Mouse (Mus musculus): ENCODE results near the gene Fam210b. TPM values are rescaled to one million over a fixed set of nuclear protein-coding genes. Genes with fewer than 3 reads are reported as not detected.

Gene Fam210b
- total RNA-seq, 2 experiments from 2014 or later, result 5.0 to 6.4 TPM

- H3K27ac ChIP-seq, result no peak overlapping the region
- intact Hi-C loops (cut with DNase I), result no loop called here
- no peak overlapping the region for H3K4me3 ChIP-seq
- DNase-seq, result no peak
- no peak for TF ChIP-seq CTCF (IDR thresholded peaks at IDR 0.05)
Observed at GRCm38 (mm10) chr2:172338206-172338942, 7.0 kb upstream of the Fam210b start.

DNA sequence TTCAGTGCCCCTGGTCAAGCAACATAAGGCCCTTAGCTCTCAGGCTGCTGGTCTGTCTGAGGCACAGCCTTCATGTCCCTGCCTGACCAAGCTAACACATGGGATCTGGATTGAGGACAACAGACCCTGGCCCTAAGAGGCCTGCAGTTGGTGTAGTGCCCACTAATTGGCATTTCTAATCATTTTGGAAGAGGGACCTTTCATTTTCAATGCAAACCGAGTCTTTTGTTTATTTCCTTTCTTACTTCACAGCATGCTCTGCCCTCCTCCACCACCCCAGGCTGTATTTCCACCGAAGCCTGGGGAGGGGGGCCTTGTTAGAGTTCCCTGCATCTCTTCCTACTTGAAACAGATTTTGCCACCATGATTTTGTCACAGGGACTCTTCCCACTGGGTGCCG is 4.4 kb upstream of the Fam210b start:
- no peak for DNase-seq
- Histone ChIP-seq H3K4me3 (no peak overlapping the region), H3K27ac (no peak overlapping the region)
- intact Hi-C loops (cut with DNase I), result loop anchor here (10.0 kb wide), 1 partner anchor 654 kb away; no protein-coding TSS in a partner anchor
- no peak for TF ChIP-seq CTCF (IDR thresholded peaks at IDR 0.05)

- DNase-seq, result no peak
- H3K4me3 ChIP-seq, result no peak overlapping the region
- no peak for TF ChIP-seq CTCF (IDR thresholded peaks at IDR 0.05)
- no peak overlapping the region for H3K27ac ChIP-seq
- intact Hi-C loops (cut with DNase I), result loop anchor here (10.0 kb wide), 1 partner anchor 653 kb away; no protein-coding TSS in a partner anchor
Observed at GRCm38 (mm10) chr2:172341606-172342005, 3.8 kb upstream of the Fam210b start.

DNA sequence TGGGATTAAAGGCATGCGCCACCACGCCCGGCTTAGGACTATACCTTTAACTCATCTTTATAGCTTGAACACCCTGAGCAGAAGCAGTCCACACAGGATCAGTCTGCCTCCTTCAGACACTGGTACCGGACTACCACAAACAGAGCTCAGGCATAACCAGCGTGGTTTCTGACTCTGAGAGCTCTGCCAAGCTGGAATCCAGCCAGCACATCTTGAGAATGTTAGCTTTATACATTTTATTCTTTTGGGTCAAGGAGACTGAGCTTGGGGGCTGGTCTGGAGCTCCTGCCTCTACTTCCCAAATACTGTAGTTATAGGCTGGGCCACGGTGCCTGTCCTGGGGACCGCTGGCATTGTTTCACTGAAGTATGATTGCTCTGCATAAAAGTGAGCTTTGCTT is 1.6 kb upstream of the Fam210b start:
- no peak overlapping the region for H3K27ac ChIP-seq
- no peak for TF ChIP-seq CTCF (IDR thresholded peaks at IDR 0.05)
- intact Hi-C loops (cut with DNase I), result loop anchor here (10.0 kb wide), 1 partner anchor 651 kb away; no protein-coding TSS in a partner anchor
- no peak for DNase-seq
- H3K4me3 ChIP-seq, result no peak overlapping the region

DNA sequence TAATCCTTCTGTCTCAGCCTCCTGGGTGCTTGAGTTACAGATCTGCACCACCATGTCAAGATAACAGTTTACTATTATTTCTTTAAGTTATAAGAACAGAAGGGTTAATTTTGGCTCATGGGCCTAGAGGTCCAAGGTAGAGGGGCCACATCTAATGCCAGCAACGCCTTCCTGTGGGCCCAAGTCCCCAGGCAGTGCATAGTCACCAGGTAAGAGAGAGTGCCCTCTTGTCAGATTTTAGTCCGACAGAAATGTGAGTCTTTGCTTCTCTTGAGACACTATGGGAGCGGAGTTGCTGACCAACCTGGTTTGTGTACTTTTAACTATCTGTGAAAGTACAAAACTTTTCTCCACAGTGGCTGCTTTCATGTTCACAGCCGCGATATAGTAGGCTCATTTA is 696 bp upstream of the Fam210b start:
- H3K27ac ChIP-seq, result peak overlapping the region; percentile 68
- TF ChIP-seq CTCF (IDR thresholded peaks at IDR 0.05), result no peak
- peak overlapping the region; percentile 91 for H3K4me3 ChIP-seq
- intact Hi-C loops (cut with DNase I), result loop anchor here (5.0 to 10.0 kb wide), 2 partner anchors 98 to 650 kb away; partner anchors contain the start of gene Rtf2
- no peak for DNase-seq

DNA sequence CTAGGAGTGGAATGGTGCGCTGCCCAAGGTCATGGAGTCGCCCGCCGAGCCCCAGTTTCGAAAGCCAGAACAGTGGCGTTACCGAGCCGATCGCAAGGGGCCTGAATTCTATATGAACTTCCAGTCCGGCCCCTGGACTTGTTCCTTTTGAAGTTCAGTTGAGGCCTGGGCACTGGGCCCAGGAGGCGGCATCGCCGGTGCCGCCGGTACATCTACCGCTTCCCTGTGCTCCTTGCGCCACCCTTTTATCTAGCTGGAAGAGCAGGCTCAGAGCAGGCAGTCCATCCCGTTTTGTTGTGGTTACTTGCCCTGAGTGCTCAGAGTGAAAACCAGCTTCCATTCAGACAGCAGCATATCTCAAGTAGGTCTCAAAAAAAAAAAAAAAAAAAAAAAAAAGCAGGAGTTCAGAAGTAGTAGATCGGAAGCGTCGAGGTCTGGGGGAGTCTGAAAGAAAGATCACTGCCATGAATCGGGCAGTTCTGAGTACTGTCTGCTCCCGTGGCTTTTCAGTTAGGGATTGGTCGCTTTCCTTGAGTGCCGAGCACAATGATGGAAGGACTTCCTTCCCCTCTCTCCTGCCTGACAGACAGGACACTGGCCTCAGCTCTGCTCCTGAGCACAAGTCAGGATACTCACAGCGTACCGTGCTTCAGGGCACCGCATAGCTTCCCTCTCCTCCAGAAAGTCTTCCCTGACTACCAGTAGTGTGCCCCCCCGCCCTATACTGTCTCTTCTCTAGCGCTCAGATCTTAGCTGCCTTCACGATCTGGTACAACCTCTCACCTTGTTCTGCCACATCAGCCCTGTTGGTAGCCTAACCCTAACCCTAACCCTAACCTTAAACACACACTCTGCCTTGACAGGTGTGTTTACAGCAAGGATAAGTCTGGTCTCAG is 917 bp downstream of the Fam210b start:
- DNase-seq, result peak; percentile 75
- Histone ChIP-seq H3K4me3 (peak overlapping the region; percentile 91), H3K27ac (peak overlapping the region; percentile 93)
- no peak for TF ChIP-seq CTCF (IDR thresholded peaks at IDR 0.05)
- intact Hi-C loops (cut with DNase I), result loop anchor here (2.0 to 10.0 kb wide), 3 partner anchors 25 to 649 kb away; partner anchors contain the start of genes Aurka, Cstf1 and Rtf2

GRCm38 (mm10) chr2:172346933-172347611 is 1.7 kb downstream of the Fam210b start:
- no peak for TF ChIP-seq CTCF (IDR thresholded peaks at IDR 0.05)
- intact Hi-C loops (cut with DNase I), result loop anchor here (2.0 to 10.0 kb wide), 3 partner anchors 24 to 648 kb away; partner anchors contain the start of genes Aurka, Cstf1 and Rtf2

GRCm38 (mm10) chr2:172348297-172348950 is 3.1 kb downstream of the Fam210b start:
- no peak for DNase-seq
- intact Hi-C loops (cut with DNase I), result loop anchor here (5.0 to 10.0 kb wide), 2 partner anchors 94 to 646 kb away; partner anchors contain the start of gene Rtf2
- TF ChIP-seq CTCF (IDR thresholded peaks at IDR 0.05), result no peak
- Histone ChIP-seq H3K4me3 (no peak overlapping the region), H3K27ac (no peak overlapping the region)

More at GRCm38 (mm10) chr2:172346933-172347611, 1.7 kb downstream of the Fam210b start:
- Histone ChIP-seq H3K27ac (no peak overlapping the region), H3K4me3 (no peak overlapping the region; the same call in 1 of the 2 replicates)
- no peak for DNase-seq

GRCm38 (mm10) chr2:172349776-172350175 is 4.4 kb downstream of the Fam210b start:
- no peak for TF ChIP-seq CTCF (IDR thresholded peaks at IDR 0.05)
- intact Hi-C loops (cut with DNase I), result loop anchor here (5.0 to 10.0 kb wide), 2 partner anchors 93 to 645 kb away; partner anchors contain the start of gene Rtf2
- no peak for DNase-seq
- H3K4me3 ChIP-seq, result no peak overlapping the region
- H3K27ac ChIP-seq, result no peak overlapping the region

GRCm38 (mm10) chr2:172350773-172351172 is 5.4 kb downstream of the Fam210b start:
- no peak overlapping the region for H3K4me3 ChIP-seq
- DNase-seq, result no peak
- intact Hi-C loops (cut with DNase I), result no loop called here
- no peak for TF ChIP-seq CTCF (IDR thresholded peaks at IDR 0.05)
- no peak overlapping the region for H3K27ac ChIP-seq

DNA sequence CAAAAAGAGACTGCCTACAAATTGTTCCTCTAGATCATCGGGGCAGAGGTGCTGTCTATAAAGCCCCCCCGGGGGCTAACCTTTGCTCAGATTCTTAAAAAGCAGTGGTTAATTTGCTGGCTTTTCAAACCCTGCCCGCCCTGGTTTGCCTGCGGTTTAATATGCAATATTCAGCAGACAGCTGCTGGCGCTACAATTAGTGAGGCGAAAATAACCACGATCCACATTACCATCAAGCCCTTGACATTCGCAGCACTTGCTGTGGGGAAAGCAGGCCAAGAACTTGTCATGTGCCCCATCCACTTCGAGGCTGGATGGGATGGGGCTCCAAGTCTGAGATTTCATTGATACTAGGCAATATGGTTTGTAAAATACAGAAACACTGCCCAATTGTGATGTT is 7.9 kb downstream of the Fam210b start:
- 0 out of 2 replicates have a peak overlapping the region, but pooled peaks have one; percentile 11 for H3K4me3 ChIP-seq
- peak; percentile 42 for DNase-seq
- intact Hi-C loops (cut with DNase I), result no loop called here
- H3K27ac ChIP-seq, result peak overlapping the region; percentile 81
- no peak for TF ChIP-seq CTCF (IDR thresholded peaks at IDR 0.05)
